In the genomic region with DNA sequence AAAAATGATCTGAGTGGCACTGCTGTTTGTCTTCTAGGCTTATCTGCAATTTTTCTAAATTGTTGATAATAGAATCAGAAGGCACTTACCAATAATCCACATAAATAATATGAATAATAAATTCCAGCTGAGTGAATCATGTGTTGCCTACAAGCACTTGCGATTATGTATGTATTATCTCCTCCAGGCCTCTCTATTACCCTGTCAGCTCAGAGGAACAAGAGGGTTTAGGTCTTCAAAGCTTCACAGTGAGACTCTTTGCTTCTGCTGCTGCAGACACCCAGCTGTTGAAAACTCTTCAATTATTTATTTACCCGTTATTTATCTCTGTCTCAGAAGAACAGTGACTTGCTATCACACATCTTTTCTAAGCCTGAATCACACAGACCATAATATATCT, we compare ENCODE assay signal across 27 mouse cellular contexts.
A peak's percentile ranks its signal among the peaks of the same experiment; 100 is the strongest.
DNase-seq lines count a peak whose midpoint lies in the region; ATAC-seq lines count a peak whose summit lies in the region.
"Had no signal": no experiment of that assay in that cellular context is flagged by ENCODE, and none has a peak within 500 bp of the region (broad histone marks: within the 10 kb centered on the region; RNA-seq: fewer than 3 reads in every experiment).

No protein-coding gene starts in this region.

- no peak overlapping the region for H3K4me2 ChIP-seq in forebrain, embryonic 13.5 days
- no peak overlapping the region for H3K4me2 ChIP-seq in forebrain, embryonic 12.5 days
- no peak overlapping the region for H3K4me2 ChIP-seq in midbrain, embryonic 15.5 days
- no peak overlapping the region for H3K4me2 ChIP-seq in hindbrain, embryonic 11.5 days (replicated peaks; ENCODE audit: low read depth, low read length)
- H3K4me2 ChIP-seq: embryonic facial prominence, embryonic 12.5 days; embryonic facial prominence, embryonic 15.5 days; heart, embryonic 13.5 days; hindbrain, embryonic 12.5 days; hindbrain, embryonic 15.5 days had no signal

- WGBS in forebrain, embryonic 13.5 days = 71% methylated on average over 2 of the region's 2 CpGs
- 74% methylated on average over 2 of the region's 2 CpGs for WGBS in forebrain, embryonic 12.5 days
- WGBS in midbrain, embryonic 15.5 days = 54% methylated on average over 2 of the region's 2 CpGs
- 86% methylated on average over 2 of the region's 2 CpGs for WGBS in hindbrain, embryonic 11.5 days

- H3K4me1 ChIP-seq in forebrain, embryonic 13.5 days = no peaks in the 10 kb centered on the region
- H3K4me1 ChIP-seq in forebrain, embryonic 12.5 days = no peaks in the 10 kb centered on the region
- H3K4me1 ChIP-seq in midbrain, embryonic 15.5 days = no peaks in the 10 kb centered on the region
- H3K4me1 ChIP-seq in hindbrain, embryonic 11.5 days (replicated peaks; ENCODE audit: control insufficient read depth, insufficient read depth, low read length) = no peaks in the 10 kb centered on the region
- H3K4me1 ChIP-seq: embryonic facial prominence, embryonic 12.5 days; embryonic facial prominence, embryonic 15.5 days; heart, embryonic 10.5 days; heart, embryonic 13.5 days; hindbrain, embryonic 12.5 days; hindbrain, embryonic 15.5 days had no signal

- no peaks in the 10 kb centered on the region for H3K27me3 ChIP-seq in forebrain, embryonic 13.5 days
- no peaks in the 10 kb centered on the region for H3K27me3 ChIP-seq in forebrain, embryonic 12.5 days
- no peaks in the 10 kb centered on the region for H3K27me3 ChIP-seq in midbrain, embryonic 15.5 days (replicated peaks)
- no peaks in the 10 kb centered on the region for H3K27me3 ChIP-seq in hindbrain, embryonic 11.5 days (ENCODE audit: control insufficient read depth, insufficient read depth, low read length)
- H3K27me3 ChIP-seq: embryonic facial prominence, embryonic 12.5 days; embryonic facial prominence, embryonic 15.5 days; heart, embryonic 13.5 days; hindbrain, embryonic 12.5 days; hindbrain, embryonic 15.5 days had no signal

- no peak overlapping the region for H3K27ac ChIP-seq in forebrain, embryonic 13.5 days
- no peak overlapping the region for H3K27ac ChIP-seq in forebrain, embryonic 12.5 days
- H3K27ac ChIP-seq in midbrain, embryonic 15.5 days = no peak overlapping the region
- no peak overlapping the region for H3K27ac ChIP-seq in hindbrain, embryonic 11.5 days (ENCODE audit: low read depth, low read length)
- H3K27ac ChIP-seq: embryonic facial prominence, embryonic 12.5 days; embryonic facial prominence, embryonic 15.5 days; heart, adult 2 months; heart, embryonic 10.5 days; heart, embryonic 13.5 days; hindbrain, embryonic 12.5 days; hindbrain, embryonic 15.5 days had no signal

- no peak overlapping the region for H3K9ac ChIP-seq in forebrain, embryonic 13.5 days
- H3K9ac ChIP-seq in forebrain, embryonic 12.5 days = no peak overlapping the region
- no peak overlapping the region for H3K9ac ChIP-seq in midbrain, embryonic 15.5 days
- no peak overlapping the region for H3K9ac ChIP-seq in hindbrain, embryonic 11.5 days (ENCODE audit: low read depth, low read length)
- H3K9ac ChIP-seq: embryonic facial prominence, embryonic 12.5 days; embryonic facial prominence, embryonic 15.5 days; heart, embryonic 13.5 days; hindbrain, embryonic 12.5 days; hindbrain, embryonic 15.5 days had no signal

- 0 out of 2 replicates have a peak, but pooled peaks have one; percentile 27 for ATAC-seq in forebrain, embryonic 13.5 days
- no peak for ATAC-seq in forebrain, embryonic 12.5 days (ENCODE audit: low FRiP score)
- ATAC-seq in midbrain, embryonic 15.5 days (replicated peaks) = peak; percentile 90
- no peak for ATAC-seq in hindbrain, embryonic 11.5 days (ENCODE audit: low FRiP score)
- ATAC-seq: activated CD4-positive, CD25-positive, alpha-beta regulatory T cell, adult 4 months; forebrain, embryonic 16.5 days had no signal

- H3K4me3 ChIP-seq in forebrain, embryonic 13.5 days = no peak overlapping the region
- H3K4me3 ChIP-seq in forebrain, embryonic 12.5 days (replicated peaks) = no peak overlapping the region
- H3K4me3 ChIP-seq in midbrain, embryonic 15.5 days = no peak overlapping the region
- no peak overlapping the region for H3K4me3 ChIP-seq in hindbrain, embryonic 11.5 days (ENCODE audit: low read depth, low read length)
- H3K4me3 ChIP-seq: embryonic facial prominence, embryonic 12.5 days; embryonic facial prominence, embryonic 15.5 days; heart, adult 2 months; heart, embryonic 10.5 days; heart, embryonic 13.5 days; hindbrain, embryonic 12.5 days; hindbrain, embryonic 15.5 days had no signal

- H3K36me3 ChIP-seq in forebrain, embryonic 13.5 days (ENCODE audit: poor library complexity, severe bottlenecking) = no peaks in the 10 kb centered on the region
- no peaks in the 10 kb centered on the region for H3K36me3 ChIP-seq in forebrain, embryonic 12.5 days (replicated peaks)
- H3K36me3 ChIP-seq in midbrain, embryonic 15.5 days (replicated peaks) = no peaks in the 10 kb centered on the region
- H3K36me3 ChIP-seq in hindbrain, embryonic 11.5 days (ENCODE audit: control insufficient read depth, insufficient read depth, low read length) = no peaks in the 10 kb centered on the region
- H3K36me3 ChIP-seq: embryonic facial prominence, embryonic 12.5 days; embryonic facial prominence, embryonic 15.5 days; heart, embryonic 10.5 days; heart, embryonic 13.5 days; hindbrain, embryonic 12.5 days; hindbrain, embryonic 15.5 days had no signal

- DNase-seq in brain, adult 2 months (ENCODE audit: low read depth, low spot score) = peak; percentile 3
- peak; percentile 21 for DNase-seq in retina, embryonic 14.5 days (ENCODE audit: low spot score)
- DNase-seq in hindbrain, embryonic 11.5 days (ENCODE audit: low spot score) = no peak
- DNase-seq in urinary bladder, adult 2 months (ENCODE audit: low spot score) = no peak
- no peak for DNase-seq in neural tube, embryonic 10.5 days (ENCODE audit: extremely low spot score, low spot score)
- DNase-seq: adrenal gland, adult 8-10 months; adrenal gland, postnatal 25 days; cerebellum, adult 11 months; cerebellum, adult 2 months; cerebellum, adult 9-11 months; cerebellum, postnatal 25 days; gastrocnemius, postnatal 10 days; gastrocnemius, postnatal 36 days; heart, adult 2 months; heart, postnatal 14 days; heart, postnatal 4 days had no signal

- H3K9me3 ChIP-seq in forebrain, embryonic 13.5 days (replicated peaks) = no peaks in the 10 kb centered on the region
- H3K9me3 ChIP-seq in forebrain, embryonic 12.5 days = no peaks in the 10 kb centered on the region
- H3K9me3 ChIP-seq in midbrain, embryonic 15.5 days = no peaks in the 10 kb centered on the region
- no peaks in the 10 kb centered on the region for H3K9me3 ChIP-seq in hindbrain, embryonic 11.5 days (ENCODE audit: control insufficient read depth, low read length)
- H3K9me3 ChIP-seq: embryonic facial prominence, embryonic 12.5 days; embryonic facial prominence, embryonic 15.5 days; heart, embryonic 10.5 days; heart, embryonic 13.5 days; hindbrain, embryonic 12.5 days; hindbrain, embryonic 15.5 days had no signal

Comparison
In these comparisons a context has a peak if more than half of its experiments do, and no peak if none do; other contexts are left out.
1. ATAC-seq: peak in forebrain, embryonic 13.5 days (single experiment) and midbrain, embryonic 15.5 days (single experiment); none in forebrain, embryonic 12.5 days (single experiment) and hindbrain, embryonic 11.5 days (single experiment).
2. DNase-seq: peak in brain, adult 2 months (single experiment) and retina, embryonic 14.5 days (single experiment); none in hindbrain, embryonic 11.5 days (single experiment), urinary bladder, adult 2 months (single experiment) and neural tube, embryonic 10.5 days (single experiment).